ENCODE assay signal across 15 mouse cellular contexts in genomic region chr2:133345964-133346788, GRCm38 (mm10).
DNase-seq lines count a peak whose midpoint lies in the region; ATAC-seq and TF ChIP-seq lines count a peak whose summit lies in the region.
"Had no signal": no experiment of that assay in that cellular context is flagged by ENCODE, and none has a peak within 500 bp of the region (broad histone marks: within the 10 kb centered on the region; RNA-seq: fewer than 3 reads in every experiment).

No protein-coding gene starts in this region.

- H3K4me2 ChIP-seq in lung, embryonic 14.5 days: peak overlapping the region; percentile 27; the same call in 1 of the 2 replicates
- H3K4me2 ChIP-seq in stomach, embryonic 15.5 days: no peak overlapping the region; the same call in 1 of the 2 replicates
- H3K4me2 ChIP-seq: forebrain, embryonic 12.5 days; heart, embryonic 15.5 days; hindbrain, embryonic 15.5 days; liver, embryonic 11.5 days had no signal

- no peaks in the 10 kb centered on the region for H3K36me3 ChIP-seq in lung, embryonic 14.5 days (ENCODE audit: insufficient read depth)
- H3K36me3 ChIP-seq in stomach, embryonic 15.5 days: no peaks in the 10 kb centered on the region
- H3K36me3 ChIP-seq: forebrain, embryonic 12.5 days; heart, embryonic 15.5 days; hindbrain, embryonic 15.5 days had no signal

- intact Hi-C loops in left cerebral cortex, postnatal 36 days (cut with DNase I): no loop called here

- H3K4me3 ChIP-seq in lung, embryonic 14.5 days (ENCODE audit: low read depth, low read length): no peak overlapping the region
- no peak overlapping the region for H3K4me3 ChIP-seq in stomach, embryonic 15.5 days (replicated peaks)
- H3K4me3 ChIP-seq: forebrain, embryonic 12.5 days; heart, embryonic 15.5 days; hindbrain, embryonic 15.5 days had no signal

- no peaks in the 10 kb centered on the region for H3K27me3 ChIP-seq in lung, embryonic 14.5 days (ENCODE audit: insufficient read depth, low read length)
- no peaks in the 10 kb centered on the region for H3K27me3 ChIP-seq in stomach, embryonic 15.5 days (replicated peaks)
- H3K27me3 ChIP-seq: heart, embryonic 15.5 days had no signal

- WGBS in lung, embryonic 14.5 days: 32% methylated on average over 12 of the region's 12 CpGs
- WGBS in stomach, embryonic 15.5 days: 30% methylated on average over 12 of the region's 12 CpGs

- H3K9me3 ChIP-seq in lung, embryonic 14.5 days (ENCODE audit: low read depth, low read length): no peaks in the 10 kb centered on the region
- no peaks in the 10 kb centered on the region for H3K9me3 ChIP-seq in stomach, embryonic 15.5 days
- H3K9me3 ChIP-seq: forebrain, embryonic 12.5 days; heart, embryonic 15.5 days; hindbrain, embryonic 15.5 days had no signal

- peaks cover 7% of the 10 kb centered on the region; the same call in 1 of the 2 replicates for H3K4me1 ChIP-seq in lung, embryonic 14.5 days (ENCODE audit: insufficient read depth)
- 0 out of 2 replicates have a peak, but pooled peaks cover 2% of the 10 kb centered on the region for H3K4me1 ChIP-seq in stomach, embryonic 15.5 days
- H3K4me1 ChIP-seq: heart, embryonic 15.5 days had no signal

- no peak for TF ChIP-seq CTCF in lung, embryonic 14.5 days (IDR thresholded peaks at IDR 0.05; ENCODE audit: low read depth)

- H3K9ac ChIP-seq in lung, embryonic 14.5 days: no peak overlapping the region
- no peak overlapping the region for H3K9ac ChIP-seq in stomach, embryonic 15.5 days
- H3K9ac ChIP-seq: forebrain, embryonic 12.5 days; heart, embryonic 15.5 days; hindbrain, embryonic 15.5 days had no signal

- H3K27ac ChIP-seq in lung, embryonic 14.5 days (ENCODE audit: low read depth): peak overlapping the region; percentile 6; the same call in 1 of the 2 replicates
- peak overlapping the region; percentile 71; the same call in 1 of the 2 replicates for H3K27ac ChIP-seq in stomach, embryonic 15.5 days
- H3K27ac ChIP-seq: forebrain, embryonic 12.5 days; heart, embryonic 15.5 days; hindbrain, embryonic 15.5 days had no signal

- peak; percentile 63; the same call in 1 of the 2 replicates for ATAC-seq in lung, embryonic 14.5 days (ENCODE audit: insufficient read depth)
- ATAC-seq in stomach, embryonic 15.5 days (ENCODE audit: insufficient read depth, low FRiP score, low read depth): no peak

- DNase-seq in embryo, embryonic 10.5 days (ENCODE audit: low spot score): peak; percentile 46
- DNase-seq in embryo, embryonic 10 days (ENCODE audit: low spot score): no peak
- DNase-seq in lung, embryonic 14.5 days: peak; percentile 51
- no peak for DNase-seq in lung, postnatal 25 days (ENCODE audit: low spot score)
- DNase-seq in hindlimb bud, embryonic 11.5 days (ENCODE audit: extremely low spot score, low read depth, low spot score): peak; percentile 42
- no peak for DNase-seq in left cerebral cortex, postnatal 36 days (ENCODE audit: low spot score in 2 of 2)
- DNase-seq in urinary bladder, postnatal 10 days (ENCODE audit: low spot score): no peak
- DNase-seq: adrenal gland, adult 2 months; gastrocnemius, postnatal 10 days; right cerebral cortex, postnatal 14 days had no signal

Comparison
In these comparisons a context has a peak if more than half of its experiments do, and no peak if none do; other contexts are left out.
1. DNase-seq: peak in embryo, embryonic 10.5 days (single experiment), lung, embryonic 14.5 days (single experiment) and hindlimb bud, embryonic 11.5 days (single experiment); none in embryo, embryonic 10 days (single experiment), lung, postnatal 25 days (single experiment), left cerebral cortex, postnatal 36 days (0 of 2) and urinary bladder, postnatal 10 days (single experiment).